Mouse (Mus musculus): Measurements from ENCODE around the gene Kctd8. TPM values are rescaled to one million over a fixed set of nuclear protein-coding genes. Genes with fewer than 3 reads are reported as not detected.

The Kctd8 gene
- polyA plus RNA-seq, 1 experiment, result not detected

- Histone ChIP-seq H3K27me3 (ENCODE audit: control insufficient read depth, insufficient read depth, insufficient read length) (no peaks in the 10 kb centered on the region), H3K36me3 (ENCODE audit: control insufficient read depth, insufficient read depth) (no peaks in the 10 kb centered on the region), H3K79me2 (ENCODE audit: control insufficient read depth, insufficient read depth) (no peaks in the 10 kb centered on the region), H3K4me3 (no peak overlapping the region), H3K4me2 (ENCODE audit: low read depth) (no peak overlapping the region), H3ac (ENCODE audit: control insufficient read depth, insufficient read length) (no peak overlapping the region)
- TF ChIP-seq TCF12 (IDR thresholded peaks at IDR 0.05; ENCODE audit: insufficient read depth, poor library complexity, severe bottlenecking), result no peak
- TF ChIP-seq POLR2AphosphoS2 (IDR thresholded peaks at IDR 0.05; ENCODE audit: insufficient read length, low read depth), result no peak
- no peak for TF ChIP-seq MYOG (IDR thresholded peaks at IDR 0.05; ENCODE audit: control insufficient read depth in 1 of 3, insufficient read depth in 1 of 3, insufficient read length in 2 of 3, low read depth in 2 of 3)
- no peak for TF ChIP-seq CEBPB (IDR thresholded peaks at IDR 0.05; ENCODE audit: insufficient read depth, poor library complexity, severe bottlenecking)
Observed at GRCm38 (mm10) chr5:69207713-69208112, 133.8 kb downstream of the Kctd8 start.

- Histone ChIP-seq H3ac (ENCODE audit: control insufficient read depth, insufficient read length) (no peak overlapping the region), H3K4me2 (ENCODE audit: low read depth) (no peak overlapping the region), H3K79me2 (ENCODE audit: control insufficient read depth, insufficient read depth) (no peaks in the 10 kb centered on the region), H3K4me3 (no peak overlapping the region), H3K36me3 (ENCODE audit: control insufficient read depth, insufficient read depth) (no peaks in the 10 kb centered on the region), H3K27me3 (ENCODE audit: control insufficient read depth, insufficient read depth, insufficient read length) (no peaks in the 10 kb centered on the region)
- TF ChIP-seq POLR2AphosphoS2 (IDR thresholded peaks at IDR 0.05; ENCODE audit: insufficient read length, low read depth), result no peak
Observed at GRCm38 (mm10) chr5:69159897-69160509, 181.5 kb downstream of the Kctd8 start.

GRCm38 (mm10) chr5:69156489-69156888 is 185.0 kb downstream of the Kctd8 start:
- no peak overlapping the region for H3K4me2 ChIP-seq (ENCODE audit: low read depth)
- H3ac ChIP-seq (ENCODE audit: control insufficient read depth, insufficient read length), result no peak overlapping the region
- no peaks in the 10 kb centered on the region for H3K79me2 ChIP-seq (ENCODE audit: control insufficient read depth, insufficient read depth)
- no peaks in the 10 kb centered on the region for H3K36me3 ChIP-seq (ENCODE audit: control insufficient read depth, insufficient read depth)
- TF ChIP-seq REST (IDR thresholded peaks at IDR 0.05; ENCODE audit: insufficient read depth, insufficient read length), result no peak
- no peak for TF ChIP-seq E2F4 (IDR thresholded peaks at IDR 0.05; ENCODE audit: insufficient read depth)
- TF ChIP-seq SRF (IDR thresholded peaks at IDR 0.05; ENCODE audit: control insufficient read depth, insufficient read length, low read depth), result no peak
- TF ChIP-seq USF1 (IDR thresholded peaks at IDR 0.05; ENCODE audit: low read depth), result no peak
- H3K4me3 ChIP-seq, result no peak overlapping the region
- no peaks in the 10 kb centered on the region for H3K27me3 ChIP-seq (ENCODE audit: control insufficient read depth, insufficient read depth, insufficient read length)

- no peak for TF ChIP-seq CEBPB (IDR thresholded peaks at IDR 0.05; ENCODE audit: insufficient read depth, poor library complexity, severe bottlenecking)
- TF ChIP-seq POLR2A (IDR thresholded peaks at IDR 0.05; ENCODE audit: insufficient read length, low read depth), result no peak
- no peak for TF ChIP-seq USF1 (IDR thresholded peaks at IDR 0.05; ENCODE audit: low read depth)
- TF ChIP-seq MAX (IDR thresholded peaks at IDR 0.05; ENCODE audit: low read depth), result no peak
- TF ChIP-seq SRF (IDR thresholded peaks at IDR 0.05; ENCODE audit: control insufficient read depth, insufficient read length, low read depth), result no peak
- TF ChIP-seq REST (IDR thresholded peaks at IDR 0.05; ENCODE audit: insufficient read depth, insufficient read length), result no peak
- TF ChIP-seq POLR2AphosphoS2 (IDR thresholded peaks at IDR 0.05; ENCODE audit: insufficient read length, low read depth), result no peak
- no peak for TF ChIP-seq TCF12 (IDR thresholded peaks at IDR 0.05; ENCODE audit: insufficient read depth, poor library complexity, severe bottlenecking)
- no peak for TF ChIP-seq MYOD1 (IDR thresholded peaks at IDR 0.05; ENCODE audit: control insufficient read depth in 1 of 3, insufficient read length in 2 of 3, low read depth in 2 of 3)
- no peak for TF ChIP-seq TCF3 (IDR thresholded peaks at IDR 0.05; ENCODE audit: insufficient read length, low read depth)
- TF ChIP-seq E2F4 (IDR thresholded peaks at IDR 0.05; ENCODE audit: insufficient read depth), result no peak
- no peak overlapping the region for H3K4me3 ChIP-seq
- H3K4me2 ChIP-seq (ENCODE audit: low read depth), result no peak overlapping the region
- H3K79me2 ChIP-seq (ENCODE audit: control insufficient read depth, insufficient read depth), result no peaks in the 10 kb centered on the region
- no peaks in the 10 kb centered on the region for H3K36me3 ChIP-seq (ENCODE audit: control insufficient read depth, insufficient read depth)
- no peaks in the 10 kb centered on the region for H3K27me3 ChIP-seq (ENCODE audit: control insufficient read depth, insufficient read depth, insufficient read length)
- H3ac ChIP-seq (ENCODE audit: control insufficient read depth, insufficient read length), result no peak overlapping the region
Observed at GRCm38 (mm10) chr5:69145827-69146226, 195.7 kb downstream of the Kctd8 start.

GRCm38 (mm10) chr5:69141082-69141481 is 200.4 kb downstream of the Kctd8 start:
- Histone ChIP-seq H3ac (ENCODE audit: control insufficient read depth, insufficient read length) (no peak overlapping the region), H3K4me2 (ENCODE audit: low read depth) (no peak overlapping the region), H3K36me3 (ENCODE audit: control insufficient read depth, insufficient read depth) (no peaks in the 10 kb centered on the region), H3K79me2 (ENCODE audit: control insufficient read depth, insufficient read depth) (no peaks in the 10 kb centered on the region), H3K27me3 (ENCODE audit: control insufficient read depth, insufficient read depth, insufficient read length) (no peaks in the 10 kb centered on the region), H3K4me3 (no peak overlapping the region)
- no peak for TF ChIP-seq E2F4 (IDR thresholded peaks at IDR 0.05; ENCODE audit: insufficient read depth)
- TF ChIP-seq MYOG (IDR thresholded peaks at IDR 0.05; ENCODE audit: control insufficient read depth in 1 of 3, insufficient read depth in 1 of 3, insufficient read length in 2 of 3, low read depth in 2 of 3), result no peak
- no peak for TF ChIP-seq USF1 (IDR thresholded peaks at IDR 0.05; ENCODE audit: low read depth)

- Histone ChIP-seq H3K79me2 (ENCODE audit: control insufficient read depth, insufficient read depth) (no peaks in the 10 kb centered on the region), H3K4me3 (no peak overlapping the region), H3K36me3 (ENCODE audit: control insufficient read depth, insufficient read depth) (no peaks in the 10 kb centered on the region), H3K27me3 (ENCODE audit: control insufficient read depth, insufficient read depth, insufficient read length) (no peaks in the 10 kb centered on the region), H3K4me2 (ENCODE audit: low read depth) (no peak overlapping the region), H3ac (ENCODE audit: control insufficient read depth, insufficient read length) (no peak overlapping the region)
- TF ChIP-seq E2F4 (IDR thresholded peaks at IDR 0.05; ENCODE audit: insufficient read depth), result no peak
- no peak for TF ChIP-seq TCF3 (IDR thresholded peaks at IDR 0.05; ENCODE audit: insufficient read length, low read depth)
- no peak for TF ChIP-seq CEBPB (IDR thresholded peaks at IDR 0.05; ENCODE audit: insufficient read depth, poor library complexity, severe bottlenecking)
- TF ChIP-seq MYOD1 (IDR thresholded peaks at IDR 0.05; ENCODE audit: control insufficient read depth in 1 of 3, insufficient read length in 2 of 3, low read depth in 2 of 3), result no peak
- TF ChIP-seq MYOG (IDR thresholded peaks at IDR 0.05; ENCODE audit: control insufficient read depth in 1 of 3, insufficient read depth in 1 of 3, insufficient read length in 2 of 3, low read depth in 2 of 3), result no peak
- TF ChIP-seq MAX (IDR thresholded peaks at IDR 0.05; ENCODE audit: low read depth), result no peak
- no peak for TF ChIP-seq POLR2AphosphoS2 (IDR thresholded peaks at IDR 0.05; ENCODE audit: insufficient read length, low read depth)
- no peak for TF ChIP-seq POLR2A (IDR thresholded peaks at IDR 0.05; ENCODE audit: insufficient read length, low read depth)
- TF ChIP-seq USF1 (IDR thresholded peaks at IDR 0.05; ENCODE audit: low read depth), result no peak
- no peak for TF ChIP-seq SRF (IDR thresholded peaks at IDR 0.05; ENCODE audit: control insufficient read depth, insufficient read length, low read depth)
- no peak for TF ChIP-seq REST (IDR thresholded peaks at IDR 0.05; ENCODE audit: insufficient read depth, insufficient read length)
- TF ChIP-seq TCF12 (IDR thresholded peaks at IDR 0.05; ENCODE audit: insufficient read depth, poor library complexity, severe bottlenecking), result no peak
Observed at GRCm38 (mm10) chr5:69108718-69109117, 232.8 kb downstream of the Kctd8 start.
